Mouse (Mus musculus): ENCODE measurements around the gene Rbm19.
A peak's percentile ranks its signal among the peaks of the same experiment; 100 is the strongest.
"Not testable (repeated sequence)": the region's sequence is repeated elsewhere in the genome, so short reads cannot be mapped to it uniquely, and the experiment has no call there.

Rbm19 gene

GRCm38 (mm10) chr5:120116261-120117050 is at the start of gene Rbm19:
Gene Rbm19 (plus strand): TSS chr5:120116465.
- peak; percentile 50 for DNase-seq (ENCODE audit: extremely low spot score, low read depth, low spot score)

- DNase-seq (ENCODE audit: extremely low spot score, low read depth, low spot score) = no peak
These were observed 49.0 kb upstream of the Rbm19 start for GRCm38 (mm10) chr5:120067266-120067665.

GRCm38 (mm10) chr5:120074101-120074500 is 42.2 kb upstream of the Rbm19 start:
- no peak for DNase-seq (ENCODE audit: extremely low spot score, low read depth, low spot score)

GRCm38 (mm10) chr5:120080027-120080426 is 36.2 kb upstream of the Rbm19 start:
- no peak for DNase-seq (ENCODE audit: extremely low spot score, low read depth, low spot score)

GRCm38 (mm10) chr5:120080468-120080867 is 35.8 kb upstream of the Rbm19 start:
- no peak for DNase-seq (ENCODE audit: extremely low spot score, low read depth, low spot score)

GRCm38 (mm10) chr5:120088561-120088960 is 27.7 kb upstream of the Rbm19 start:
- DNase-seq (ENCODE audit: extremely low spot score, low read depth, low spot score) = peak; percentile 54

- no peak for DNase-seq (ENCODE audit: extremely low spot score, low read depth, low spot score)
These were observed 21.7 kb upstream of the Rbm19 start for GRCm38 (mm10) chr5:120094602-120095001.

- DNase-seq (ENCODE audit: extremely low spot score, low read depth, low spot score) = no peak
These were observed 19.2 kb upstream of the Rbm19 start for GRCm38 (mm10) chr5:120097042-120097441.

- no peak for DNase-seq (ENCODE audit: extremely low spot score, low read depth, low spot score)
These were observed 15.5 kb upstream of the Rbm19 start for GRCm38 (mm10) chr5:120100814-120101213.

GRCm38 (mm10) chr5:120102097-120102496 is 14.2 kb upstream of the Rbm19 start:
- no peak for DNase-seq (ENCODE audit: extremely low spot score, low read depth, low spot score)

- peak; percentile 60 for DNase-seq (ENCODE audit: extremely low spot score, low read depth, low spot score)
These were observed 13.5 kb upstream of the Rbm19 start for GRCm38 (mm10) chr5:120102732-120103131.

GRCm38 (mm10) chr5:120103458-120103857 is 12.8 kb upstream of the Rbm19 start:
- DNase-seq (ENCODE audit: extremely low spot score, low read depth, low spot score) = no peak

GRCm38 (mm10) chr5:120106424-120107073 is 9.7 kb upstream of the Rbm19 start:
- DNase-seq (ENCODE audit: extremely low spot score, low read depth, low spot score) = no peak

- DNase-seq (ENCODE audit: extremely low spot score, low read depth, low spot score) = no peak
These were observed 1.9 kb upstream of the Rbm19 start for GRCm38 (mm10) chr5:120114361-120114760.

- not testable (repeated sequence) for DNase-seq (ENCODE audit: extremely low spot score, low read depth, low spot score)
These were observed 896 bp downstream of the Rbm19 start for GRCm38 (mm10) chr5:120117161-120117560.

GRCm38 (mm10) chr5:120124881-120125690 is 8.8 kb downstream of the Rbm19 start:
- no peak for DNase-seq (ENCODE audit: extremely low spot score, low read depth, low spot score)

GRCm38 (mm10) chr5:120127641-120128040 is 11.4 kb downstream of the Rbm19 start:
- DNase-seq (ENCODE audit: extremely low spot score, low read depth, low spot score) = no peak

- no peak for DNase-seq (ENCODE audit: extremely low spot score, low read depth, low spot score)
These were observed 12.2 kb downstream of the Rbm19 start for GRCm38 (mm10) chr5:120128511-120128910.

GRCm38 (mm10) chr5:120129070-120129469 is 12.8 kb downstream of the Rbm19 start:
- no peak for DNase-seq (ENCODE audit: extremely low spot score, low read depth, low spot score)

GRCm38 (mm10) chr5:120129761-120130160 is 13.5 kb downstream of the Rbm19 start:
- DNase-seq (ENCODE audit: extremely low spot score, low read depth, low spot score) = no peak

GRCm38 (mm10) chr5:120130163-120130562 is 13.9 kb downstream of the Rbm19 start:
- no peak for DNase-seq (ENCODE audit: extremely low spot score, low read depth, low spot score)
